Mouse (Mus musculus) leukemia stem cell, adult 10-12 weeks (primary cell): ENCODE results near the gene Gm49342. TPM values are rescaled to one million over a fixed set of nuclear protein-coding genes. Genes with fewer than 3 reads are reported as not detected.

Experiments
- polyA plus RNA-seq: library from polyadenylated mRNA; stranded (reverse); fragments of >175 nt; gene quantifications from 2 replicates; pipeline ENCODE4 v1.2.3, GENCODE M21; 2012; ENCODE audit warnings: low replicate concordance

Gm49342 gene
- polyA plus RNA-seq = 1.3 TPM in 1 of 2 replicates, not detected in the other

GRCm38 (mm10) chr14:50943932-50944667 lies at the start of gene Gm49342:
TSS of gene Gm49342 (plus strand) at chr14:50944517.

GRCm38 (mm10) chr14:50897374-50897765 lies 46.9 kb upstream of the Gm49342 start, which contains the start of gene Klhl33:
TSS of gene Klhl33 (minus strand) at chr14:50897507.

GRCm38 (mm10) chr14:50924281-50925064 lies 19.8 kb upstream of the Gm49342 start, which contains the start of the genes Osgep and Apex1:
TSS of gene Osgep (minus strand) at chr14:50924893.
TSS of gene Apex1 (plus strand) at chr14:50924968.

GRCm38 (mm10) chr14:50930754-50931492 lies 13.4 kb upstream of the Gm49342 start, which contains the start of the genes Pip4p1 and Pnp:
TSS of gene Pip4p1 (minus strand) at chr14:50930856.
TSS of gene Pnp (plus strand) at chr14:50931082.

GRCm38 (mm10) chr14:50955942-50956508 lies 11.7 kb downstream of the Gm49342 start, which contains the start of gene Pnp2:
TSS of gene Pnp2 (plus strand) at chr14:50955992.

GRCm38 (mm10) chr14:51007152-51007801 lies 63.0 kb downstream of the Gm49342 start, which contains the start of gene Rnase10:
TSS of gene Rnase10 (plus strand) at chr14:51007751.

Other genes starting within 250 kb of the Gm49342 start
- gene Olfr748, start 237.1 kb upstream of the Gm49342 start, polyA plus RNA-seq = not detected in 2 replicates
- not detected in 2 replicates for gene Olfr749, start 199.4 kb upstream of the Gm49342 start, polyA plus RNA-seq
- 2.2 and 32.8 TPM in 2 replicates for gene Ttc5, start 159.0 kb upstream of the Gm49342 start, polyA plus RNA-seq
- gene Ccnb1ip1, start 136.8 kb upstream of the Gm49342 start, polyA plus RNA-seq = 0.11 and 3.0 TPM in 2 replicates
- 2.0 and 4.7 TPM in 2 replicates for gene Parp2, start 136.7 kb upstream of the Gm49342 start, polyA plus RNA-seq
- 1.9 and 2.6 TPM in 2 replicates for gene Tep1, start 74.0 kb upstream of the Gm49342 start, polyA plus RNA-seq
- gene Klhl33, start 47.0 kb upstream of the Gm49342 start, polyA plus RNA-seq = not detected in 2 replicates
- gene Osgep, start 19.6 kb upstream of the Gm49342 start, polyA plus RNA-seq = 20.4 and 43.1 TPM in 2 replicates
- gene Apex1, start 19.5 kb upstream of the Gm49342 start, polyA plus RNA-seq = 33.0 and 38.4 TPM in 2 replicates
- 65.3 and 128 TPM in 2 replicates for gene Pip4p1, start 13.7 kb upstream of the Gm49342 start, polyA plus RNA-seq
- 1.7 and 2.1 TPM in 2 replicates for gene Pnp, start 13.4 kb upstream of the Gm49342 start, polyA plus RNA-seq
- gene Pnp2, start 11.5 kb downstream of the Gm49342 start, polyA plus RNA-seq = not detected in 2 replicates
- not detected in 2 replicates for gene Rnase10, start 63.2 kb downstream of the Gm49342 start, polyA plus RNA-seq
- not detected in 2 replicates for gene Rnase9, start 97.4 kb downstream of the Gm49342 start, polyA plus RNA-seq
- not detected in 2 replicates for gene Rnase11, start 105.6 kb downstream of the Gm49342 start, polyA plus RNA-seq
- gene Rnase12, start 113.1 kb downstream of the Gm49342 start, polyA plus RNA-seq = not detected in 2 replicates
- gene Olfr750, start 129.9 kb downstream of the Gm49342 start, polyA plus RNA-seq = not detected in 2 replicates
- gene Rnase4, start 146.6 kb downstream of the Gm49342 start, polyA plus RNA-seq = 0.40 TPM in 1 of 2 replicates, not detected in the other
- not detected in 2 replicates for gene Ang, start 146.6 kb downstream of the Gm49342 start, polyA plus RNA-seq
- not detected in 2 replicates for gene Eddm3b, start 169.9 kb downstream of the Gm49342 start, polyA plus RNA-seq
- gene Rnase6, start 179.4 kb downstream of the Gm49342 start, polyA plus RNA-seq = 0.55 and 2.7 TPM in 2 replicates
- not detected in 2 replicates for gene Rnase1, start 202.3 kb downstream of the Gm49342 start, polyA plus RNA-seq
- not detected in 2 replicates for gene Rnase2b, start 217.7 kb downstream of the Gm49342 start, polyA plus RNA-seq